Mouse (Mus musculus): ENCODE measurements at regions not wholly inside any gene's neighbourhood (a gene's known extent, or its start where the extent isn't known, plus 50 kb on each side); places are given as distances from the start of the nearest gene placed in this dataset.

- no peak for DNase-seq (ENCODE audit: low read depth)
Observed at GRCm38 (mm10) chr17:78023507-78024355, 176.3 kb upstream of the Crim1 start.

- no peak for DNase-seq (ENCODE audit: low read depth)
Observed at GRCm38 (mm10) chr17:78024356-78024723, 175.7 kb upstream of the Crim1 start.

- no peak for DNase-seq (ENCODE audit: low read depth)
Observed at GRCm38 (mm10) chr17:78025294-78025693, 174.8 kb upstream of the Crim1 start.

GRCm38 (mm10) chr17:78035648-78036047 is 164.4 kb upstream of the Crim1 start:
- DNase-seq (ENCODE audit: low read depth) = no peak

GRCm38 (mm10) chr17:78040338-78040737 is 159.7 kb upstream of the Crim1 start:
- no peak for DNase-seq (ENCODE audit: low read depth)

- DNase-seq (ENCODE audit: low read depth) = no peak
Observed at GRCm38 (mm10) chr17:78041204-78041603, 158.8 kb upstream of the Crim1 start.

- no peak for DNase-seq (ENCODE audit: low read depth)
Observed at GRCm38 (mm10) chr17:78049766-78050165, 150.3 kb upstream of the Crim1 start.

GRCm38 (mm10) chr17:78050203-78050602 is 149.8 kb upstream of the Crim1 start:
- DNase-seq (ENCODE audit: low read depth) = peak; percentile 49

GRCm38 (mm10) chr17:78075892-78076291 is 124.2 kb upstream of the Crim1 start:
- no peak for DNase-seq (ENCODE audit: low read depth)

- DNase-seq (ENCODE audit: low read depth) = no peak
Observed at GRCm38 (mm10) chr17:78078381-78078780, 121.7 kb upstream of the Crim1 start.

GRCm38 (mm10) chr17:78084419-78084818 is 115.6 kb upstream of the Crim1 start:
- no peak for DNase-seq (ENCODE audit: low read depth)

GRCm38 (mm10) chr17:78086963-78087362 is 113.1 kb upstream of the Crim1 start:
- peak; percentile 86 for DNase-seq (ENCODE audit: low read depth)

- no peak for DNase-seq (ENCODE audit: low read depth)
Observed at GRCm38 (mm10) chr17:78097699-78098098, 102.3 kb upstream of the Crim1 start.

- no peak for DNase-seq (ENCODE audit: low read depth)
Observed at GRCm38 (mm10) chr17:78108793-78109192, 91.3 kb upstream of the Crim1 start.

GRCm38 (mm10) chr17:78109364-78110222 is 90.5 kb upstream of the Crim1 start:
- no peak for DNase-seq (ENCODE audit: low read depth)

GRCm38 (mm10) chr17:78132116-78132515 is 67.9 kb upstream of the Crim1 start:
- no peak for DNase-seq (ENCODE audit: low read depth)

GRCm38 (mm10) chr17:78137986-78138385 is 62.1 kb upstream of the Crim1 start:
- DNase-seq (ENCODE audit: low read depth) = no peak

- DNase-seq (ENCODE audit: low read depth) = no peak
Observed at GRCm38 (mm10) chr17:78140660-78141059, 59.4 kb upstream of the Crim1 start.

- no peak for DNase-seq (ENCODE audit: low read depth)
Observed at GRCm38 (mm10) chr17:78141136-78141535, 58.9 kb upstream of the Crim1 start.

GRCm38 (mm10) chr17:78142431-78142830 is 57.6 kb upstream of the Crim1 start:
- no peak for DNase-seq (ENCODE audit: low read depth)

GRCm38 (mm10) chr17:78145335-78145734 is 54.7 kb upstream of the Crim1 start:
- no peak for DNase-seq (ENCODE audit: low read depth)

Data from naive thymus-derived CD4-positive, alpha-beta T cell, adult 2 months (primary cell).